Mouse (Mus musculus): Measurements from ENCODE around the gene Gpr4.

GRCm38 (mm10) chr7:19213385-19213784 lies 1.0 kb downstream of the Gpr4 start:
- no peak for TF ChIP-seq POLR2A (IDR thresholded peaks at IDR 0.05; ENCODE audit: borderline replicate concordance, extremely low read depth, insufficient read depth, insufficient read length, poor library complexity, severe bottlenecking)
- no peak for TF ChIP-seq CTCF (IDR thresholded peaks at IDR 0.05; ENCODE audit: borderline replicate concordance, extremely low read depth, insufficient read depth, insufficient read length)
